In the genomic region with DNA sequence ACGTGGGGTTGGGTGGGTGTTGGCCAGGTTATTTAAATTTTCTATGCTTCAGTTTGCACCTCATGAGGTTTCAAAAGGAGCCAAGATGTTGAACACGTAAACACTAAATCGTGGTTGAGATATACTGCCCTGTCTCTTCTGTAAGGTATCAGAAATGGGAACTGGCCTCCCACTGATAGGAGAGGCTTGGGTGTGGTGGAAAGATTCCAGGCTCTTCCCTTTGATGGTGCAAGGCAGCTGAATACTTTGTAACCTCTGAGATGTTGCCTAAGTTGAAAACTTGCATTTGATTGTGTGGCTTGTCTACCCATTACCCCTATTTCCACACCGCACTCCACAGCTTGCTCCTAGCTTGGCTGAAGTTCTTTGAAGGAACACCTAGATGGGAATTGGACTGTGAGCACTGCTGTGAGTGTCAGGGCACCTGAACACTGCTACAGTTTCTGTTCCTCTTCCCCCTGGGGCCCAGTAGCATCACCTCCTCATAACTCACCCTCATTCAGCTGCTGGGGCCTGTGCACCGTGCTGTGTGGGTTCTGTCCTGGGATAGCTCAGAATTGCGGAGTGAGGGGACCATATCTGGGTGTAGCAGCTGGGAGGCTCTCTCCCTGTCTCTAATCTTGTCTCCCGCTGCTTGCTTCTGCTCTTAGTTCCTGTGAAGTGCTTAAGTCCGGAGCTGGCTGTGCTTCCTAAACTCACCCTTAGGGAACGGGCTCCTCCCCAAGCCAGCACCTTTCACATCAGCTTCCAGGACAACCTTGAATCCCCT, we compare ENCODE assay signal across 8 mouse cellular contexts. TPM values are rescaled to one million over a fixed set of nuclear protein-coding genes. Genes with fewer than 3 reads are reported as not detected.
A peak's percentile ranks its signal among the peaks of the same experiment; 100 is the strongest.
DNase-seq lines count a peak whose midpoint lies in the region; ATAC-seq lines count a peak whose summit lies in the region.

No protein-coding gene starts in this region.

- peak overlapping the region; percentile 88 for H3K9ac ChIP-seq in lung, embryonic 16.5 days (ENCODE audit: low read length)
- H3K9ac ChIP-seq in forebrain, embryonic 14.5 days (ENCODE audit: low read length): peak overlapping the region; percentile 35; the same call in 1 of the 2 replicates
- peak overlapping the region; percentile 96 for H3K9ac ChIP-seq in liver, embryonic 12.5 days

- WGBS in lung, embryonic 16.5 days: 42% methylated on average over 9 of the region's 9 CpGs
- WGBS in forebrain, embryonic 14.5 days: 55% methylated on average over 9 of the region's 9 CpGs
- 14% methylated on average over 9 of the region's 9 CpGs for WGBS in liver, embryonic 12.5 days (ENCODE audit: insufficient replicate concordance)

- H3K36me3 ChIP-seq in lung, embryonic 16.5 days (ENCODE audit: control insufficient read depth, insufficient read depth, low read length): no peaks in the 10 kb centered on the region
- no peaks in the 10 kb centered on the region for H3K36me3 ChIP-seq in forebrain, embryonic 14.5 days (ENCODE audit: control insufficient read depth, insufficient read depth, low read length)
- 0 out of 2 replicates have a peak, but pooled peaks cover 7% of the 10 kb centered on the region for H3K36me3 ChIP-seq in liver, embryonic 12.5 days

- no peak for DNase-seq in lung, adult 18-20 months
- no peak for DNase-seq in forebrain, embryonic 14.5 days (ENCODE audit: low spot score)
- DNase-seq in spleen, postnatal 4 days (ENCODE audit: low spot score in 2 of 2): peak; percentile 70 to 77
- no peak for DNase-seq in cerebellum, postnatal 10 days
- DNase-seq in cerebellum, adult 18-20 months: no peak
- DNase-seq in right cerebral cortex, adult 18-20 months: no peak

- peak overlapping the region; percentile 82 for H3K4me3 ChIP-seq in lung, embryonic 16.5 days (ENCODE audit: low read length)
- no peak overlapping the region for H3K4me3 ChIP-seq in forebrain, embryonic 14.5 days (ENCODE audit: low read depth, low read length)
- peak overlapping the region; percentile 86 for H3K4me3 ChIP-seq in liver, embryonic 12.5 days

- H3K4me1 ChIP-seq in lung, embryonic 16.5 days (replicated peaks; ENCODE audit: control insufficient read depth, insufficient read depth, low read length): peaks cover 35% of the 10 kb centered on the region
- H3K4me1 ChIP-seq in forebrain, embryonic 14.5 days (ENCODE audit: control insufficient read depth, insufficient read depth, low read length): peaks cover 20% of the 10 kb centered on the region
- H3K4me1 ChIP-seq in liver, embryonic 12.5 days: peaks cover 66% of the 10 kb centered on the region

- no peaks in the 10 kb centered on the region for H3K9me3 ChIP-seq in lung, embryonic 16.5 days (ENCODE audit: control insufficient read depth, low read length)
- no peaks in the 10 kb centered on the region for H3K9me3 ChIP-seq in forebrain, embryonic 14.5 days (replicated peaks; ENCODE audit: control insufficient read depth, low read length)
- H3K9me3 ChIP-seq in liver, embryonic 12.5 days (replicated peaks): no peaks in the 10 kb centered on the region

- peak overlapping the region; percentile 70 for H3K4me2 ChIP-seq in lung, embryonic 16.5 days (ENCODE audit: low read depth, low read length)
- peak overlapping the region; percentile 52 for H3K4me2 ChIP-seq in forebrain, embryonic 14.5 days (ENCODE audit: low read length)
- H3K4me2 ChIP-seq in liver, embryonic 12.5 days: peak overlapping the region; percentile 79

- H3K27me3 ChIP-seq in lung, embryonic 16.5 days (ENCODE audit: control insufficient read depth, insufficient read depth, low read depth, low read length): no peaks in the 10 kb centered on the region
- H3K27me3 ChIP-seq in forebrain, embryonic 14.5 days (replicated peaks; ENCODE audit: control insufficient read depth, insufficient read depth, low read length): no peaks in the 10 kb centered on the region
- H3K27me3 ChIP-seq in liver, embryonic 12.5 days (replicated peaks): no peaks in the 10 kb centered on the region

- H3K27ac ChIP-seq in lung, embryonic 16.5 days (ENCODE audit: low read length): no peak overlapping the region; the same call in 1 of the 2 replicates
- no peak overlapping the region for H3K27ac ChIP-seq in forebrain, embryonic 14.5 days (ENCODE audit: low read depth, low read length)
- peak overlapping the region; percentile 98 for H3K27ac ChIP-seq in liver, embryonic 12.5 days

- ATAC-seq in lung, embryonic 16.5 days (ENCODE audit: low read depth): no peak
- ATAC-seq in forebrain, embryonic 14.5 days: no peak
- ATAC-seq in liver, embryonic 12.5 days: peak; percentile 89

RNA-seq across cellular contexts. Expression of a gene that starts 53.6 kb away (rescaled TPM):
- polyA plus RNA-seq in lung, embryonic 16.5 days (2015; fragmentation: Nextera tagmentation; extraction: Ambion mirVana): 0.11 and 0.35 TPM in 2 replicates
- 2.7 and 4.6 TPM in 2 replicates for polyA plus RNA-seq in forebrain, embryonic 14.5 days (2014; fragmentation: Nextera tagmentation; extraction: Ambion mirVana)
- polyA plus RNA-seq in liver, embryonic 12.5 days (2016; fragmentation: Nextera tagmentation; extraction: Ambion mirVana): 0.23 and 0.25 TPM in 2 replicates

Comparison
In these comparisons a context has a peak if more than half of its experiments do, and no peak if none do; other contexts are left out.
1. H3K9ac ChIP-seq: peak in every context shown above with its lines; median percentile 96 in liver, embryonic 12.5 days; 88 in lung, embryonic 16.5 days; 35 in forebrain, embryonic 14.5 days.
2. DNase-seq: peak in spleen, postnatal 4 days (2 of 2); none in lung, adult 18-20 months (0 of 2), forebrain, embryonic 14.5 days (single experiment), cerebellum, postnatal 10 days (0 of 2), cerebellum, adult 18-20 months (0 of 2) and right cerebral cortex, adult 18-20 months (single experiment).
3. Peak in every context shown above with its lines, with median percentiles within 50 percentile points of each other: H3K4me2 ChIP-seq.